8 mouse cellular contexts compared by ENCODE assay signal in genomic region chr19:43711159-43711916, GRCm38 (mm10). TPM values are rescaled to one million over a fixed set of nuclear protein-coding genes. Genes with fewer than 3 reads are reported as not detected.
DNase-seq lines count a peak whose midpoint lies in the region; ATAC-seq and TF ChIP-seq lines count a peak whose summit lies in the region.

No protein-coding gene starts in this region.

- ATAC-seq in intestine, embryonic 16.5 days, result peak; percentile 94
- peak; percentile 87 for ATAC-seq in megakaryocyte progenitor cell, adult 5-6 weeks (replicated peaks; ENCODE audit: poor library complexity)

- H3K4me2 ChIP-seq in intestine, embryonic 16.5 days (ENCODE audit: low read depth, low read length), result peak overlapping the region; percentile 26; the same call in 1 of the 2 replicates

- H3K27ac ChIP-seq in thymus, adult 2 months (ENCODE audit: control insufficient read depth, insufficient read depth, low read length), result peak overlapping the region; percentile 97
- peak overlapping the region; percentile 89 for H3K27ac ChIP-seq in intestine, embryonic 16.5 days (ENCODE audit: low read length)

- WGBS in thymus, adult 2 months, result 22% methylated on average over 22 of the region's 22 CpGs
- 46% methylated on average over 22 of the region's 22 CpGs for whole genome bisulfite sequencing in intestine, embryonic 16.5 days

- no peak for TF ChIP-seq POLR2A in thymus, adult 2 months (IDR thresholded peaks at IDR 0.05; ENCODE audit: control insufficient read depth, extremely low read depth, insufficient read depth, low read length, poor library complexity)

- H3K4me3 ChIP-seq in thymus, adult 2 months (ENCODE audit: control insufficient read depth, insufficient read depth, low read length), result peak overlapping the region; percentile 24
- no peak overlapping the region for H3K4me3 ChIP-seq in intestine, embryonic 16.5 days (ENCODE audit: low read length)

- H3K36me3 ChIP-seq in thymus, adult 2 months (ENCODE audit: control insufficient read depth, insufficient read depth, low read length), result no peaks in the 10 kb centered on the region
- H3K36me3 ChIP-seq in intestine, embryonic 16.5 days (ENCODE audit: control insufficient read depth, insufficient read depth, low read length), result peaks cover 17% of the 10 kb centered on the region

- H3K27me3 ChIP-seq in thymus, adult 2 months (ENCODE audit: control insufficient read depth, insufficient read depth, low read length), result no peaks in the 10 kb centered on the region
- H3K27me3 ChIP-seq in intestine, embryonic 16.5 days (replicated peaks; ENCODE audit: control insufficient read depth, insufficient read depth, low read length), result no peaks in the 10 kb centered on the region

- peak; percentile 34 for DNase-seq in thymus, adult 2 months
- DNase-seq in thymus, adult 18-20 months, result no peak
- DNase-seq in left cerebral cortex, adult 18-20 months (ENCODE audit: low spot score in 2 of 2), result no peak
- no peak for DNase-seq in urinary bladder, adult 18-20 months (ENCODE audit: low spot score in 2 of 2)
- DNase-seq in adrenal gland, adult 8-10 months, result no peak
- no peak for DNase-seq in urinary bladder, postnatal 4 days (ENCODE audit: low spot score in 2 of 2)

- H3K4me1 ChIP-seq in thymus, adult 2 months (replicated peaks; ENCODE audit: control insufficient read depth, insufficient read depth, low read length), result peaks cover 4% of the 10 kb centered on the region
- peaks cover 11% of the 10 kb centered on the region for H3K4me1 ChIP-seq in intestine, embryonic 16.5 days (ENCODE audit: control insufficient read depth, insufficient read depth, low read length)

- no peak overlapping the region for H3K9ac ChIP-seq in intestine, embryonic 16.5 days (ENCODE audit: low read depth, low read length)

- H3K9me3 ChIP-seq in intestine, embryonic 16.5 days (ENCODE audit: control insufficient read depth, low read length), result no peaks in the 10 kb centered on the region

- no peak for TF ChIP-seq CTCF in thymus, adult 2 months (IDR thresholded peaks at IDR 0.05; ENCODE audit: borderline replicate concordance, control insufficient read depth, extremely low read depth, insufficient read depth, low read length, poor library complexity)

RNA-seq across cellular contexts. Expression of gene Entpd7, which starts 21.9 kb away (rescaled TPM):
- polyA plus RNA-seq in thymus, adult 2 months (2012; rRNA removed), result 8.8 and 10.1 TPM in 2 replicates
- 27.6 and 36.9 TPM in 2 replicates for polyA plus RNA-seq in intestine, embryonic 16.5 days (2015; fragmentation: Nextera tagmentation; extraction: Ambion mirVana)
- 20.7 and 21.7 TPM in 2 replicates for total RNA-seq in megakaryocyte progenitor cell, adult 5-6 weeks (2015)
- 5.3 and 9.3 TPM in 2 replicates for total RNA-seq in megakaryocyte progenitor cell, adult 5-6 weeks (2017)
- total RNA-seq in left cerebral cortex, adult 18-20 months (2021), result 10 to 100 TPM; 17.9 to 18.2 TPM
- 10 to 100 TPM; 18.1 to 27.3 (median 23.6) TPM for total RNA-seq in adrenal gland, adult 8-10 months (2022)

RNA-seq across cellular contexts. Expression of gene Slc25a28, which starts 36.7 kb away (rescaled TPM):
- polyA plus RNA-seq in thymus, adult 2 months (2012; rRNA removed), result 80.5 and 88.7 TPM in 2 replicates
- polyA plus RNA-seq in intestine, embryonic 16.5 days (2015; fragmentation: Nextera tagmentation; extraction: Ambion mirVana), result 19.5 and 20.0 TPM in 2 replicates
- total RNA-seq in megakaryocyte progenitor cell, adult 5-6 weeks (2015), result 26.6 and 29.2 TPM in 2 replicates
- 39.5 and 43.3 TPM in 2 replicates for total RNA-seq in megakaryocyte progenitor cell, adult 5-6 weeks (2017)
- 10 to 100 TPM; 46.6 to 52.1 TPM for total RNA-seq in left cerebral cortex, adult 18-20 months (2021)
- 100 to 1,000 TPM in 1 of 4 experiments, 10 to 100 TPM in 3; 78.4 to 112 (median 83.7) TPM for total RNA-seq in adrenal gland, adult 8-10 months (2022)

RNA-seq across cellular contexts. Expression of gene Cutc, which starts 41.5 kb away (rescaled TPM):
- 5.4 and 5.5 TPM in 2 replicates for polyA plus RNA-seq in thymus, adult 2 months (2012; rRNA removed)
- 23.5 and 25.6 TPM in 2 replicates for polyA plus RNA-seq in intestine, embryonic 16.5 days (2015; fragmentation: Nextera tagmentation; extraction: Ambion mirVana)
- 38.6 and 39.0 TPM in 2 replicates for total RNA-seq in megakaryocyte progenitor cell, adult 5-6 weeks (2015)
- total RNA-seq in megakaryocyte progenitor cell, adult 5-6 weeks (2017), result 18.1 and 28.1 TPM in 2 replicates
- 1 to 10 TPM; 5.1 to 6.7 TPM for total RNA-seq in left cerebral cortex, adult 18-20 months (2021)
- 10 to 100 TPM in 1 of 4 experiments, 1 to 10 TPM in 3; 9.3 to 12.4 (median 9.8) TPM for total RNA-seq in adrenal gland, adult 8-10 months (2022)

RNA-seq across cellular contexts. Expression of gene Cox15, which starts 41.5 kb away (rescaled TPM):
- 17.3 and 17.4 TPM in 2 replicates for polyA plus RNA-seq in thymus, adult 2 months (2012; rRNA removed)
- polyA plus RNA-seq in intestine, embryonic 16.5 days (2015; fragmentation: Nextera tagmentation; extraction: Ambion mirVana), result 18.6 and 21.7 TPM in 2 replicates
- 14.0 and 15.4 TPM in 2 replicates for total RNA-seq in megakaryocyte progenitor cell, adult 5-6 weeks (2015)
- 13.6 and 42.0 TPM in 2 replicates for total RNA-seq in megakaryocyte progenitor cell, adult 5-6 weeks (2017)
- total RNA-seq in left cerebral cortex, adult 18-20 months (2021), result 10 to 100 TPM; 14.9 to 17.8 TPM
- total RNA-seq in adrenal gland, adult 8-10 months (2022), result 10 to 100 TPM; 36.5 to 56.6 (median 45.9) TPM
